Mouse (Mus musculus): Measurements from ENCODE around the gene 1700034J05Rik.

1700034J05Rik gene

DNA sequence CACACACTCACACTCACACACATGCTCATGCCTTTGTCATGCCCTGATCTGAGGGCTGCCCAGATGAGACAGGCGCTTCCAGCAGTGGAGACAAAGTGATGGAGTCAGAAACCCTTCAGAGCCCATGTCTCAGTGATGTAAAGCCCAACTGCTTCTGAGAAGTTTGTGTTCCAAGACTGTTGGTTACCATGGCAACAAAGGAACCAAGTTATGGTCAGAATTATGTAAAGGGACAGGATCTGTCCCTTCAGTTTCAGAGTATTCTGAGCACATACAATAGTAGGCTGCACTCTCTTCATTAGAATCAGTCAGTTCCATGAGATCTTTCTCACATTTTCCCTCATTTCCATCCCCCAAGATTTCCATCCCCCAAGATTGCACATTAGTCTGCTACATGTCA, at the start of gene 1700034J05Rik:
Gene 1700034J05Rik, minus strand, starts transcription at position 165 of the 400 bp plus-strand sequence.
- DNase-seq, result no peak

DNA sequence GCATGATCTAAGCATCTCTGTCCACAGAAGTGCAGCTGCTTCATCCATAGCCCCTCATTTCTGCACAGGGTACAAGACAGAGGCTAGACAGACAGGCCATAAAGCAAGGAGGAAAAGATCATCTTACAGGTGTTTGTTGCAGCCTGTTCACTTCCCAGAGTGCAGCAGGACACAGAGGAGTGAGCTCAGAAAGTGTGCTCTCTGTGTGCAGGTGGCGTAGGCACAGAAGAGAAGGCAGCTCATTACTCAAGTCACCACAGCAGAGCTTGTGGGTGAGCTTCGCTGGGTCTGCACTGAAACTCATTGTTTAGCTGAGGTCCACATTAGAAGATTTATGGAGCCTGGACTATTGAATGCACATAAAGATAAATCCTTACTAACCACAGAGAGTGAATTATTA, 45.5 kb upstream of the 1700034J05Rik start:
- DNase-seq, result no peak

DNA sequence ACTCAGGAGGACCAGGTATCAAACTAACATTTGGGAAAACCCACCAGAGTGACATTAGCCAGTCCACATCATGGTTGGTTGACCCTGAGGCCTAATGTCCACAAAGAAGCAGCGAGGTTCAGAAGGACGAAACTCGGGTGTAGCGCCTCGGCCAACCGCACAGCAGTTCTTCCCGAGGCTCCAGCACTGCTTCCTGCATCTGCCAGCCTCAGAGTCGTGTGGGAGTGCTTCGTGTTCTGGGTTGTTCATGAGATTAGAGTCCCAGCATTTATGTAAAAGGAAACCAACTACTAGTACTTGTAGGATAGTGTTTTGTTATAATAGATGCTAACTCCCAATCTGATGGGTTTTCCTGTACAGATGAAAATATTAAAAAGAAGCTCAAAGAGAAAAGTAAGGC, 45.1 kb upstream of the 1700034J05Rik start:
- DNase-seq, result no peak

DNA sequence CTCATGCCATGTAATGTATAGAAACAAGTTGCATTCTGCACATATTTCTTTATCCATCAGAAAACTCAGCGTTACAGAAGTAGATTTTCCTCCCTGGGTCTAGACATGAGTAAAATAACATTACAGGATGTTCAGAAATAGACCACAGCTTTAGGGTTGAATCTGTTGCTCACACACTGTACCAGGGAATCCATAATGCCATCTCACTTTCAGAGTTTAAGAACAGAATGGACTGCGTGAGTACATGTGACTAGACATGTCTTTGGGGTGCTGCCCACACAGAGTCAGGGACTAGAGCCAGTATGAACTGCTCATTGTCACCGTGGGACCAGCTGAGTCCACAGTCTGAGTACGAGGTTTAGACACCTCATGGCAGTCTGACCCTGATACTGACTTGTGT, 44.5 kb upstream of the 1700034J05Rik start:
- DNase-seq, result no peak

DNA sequence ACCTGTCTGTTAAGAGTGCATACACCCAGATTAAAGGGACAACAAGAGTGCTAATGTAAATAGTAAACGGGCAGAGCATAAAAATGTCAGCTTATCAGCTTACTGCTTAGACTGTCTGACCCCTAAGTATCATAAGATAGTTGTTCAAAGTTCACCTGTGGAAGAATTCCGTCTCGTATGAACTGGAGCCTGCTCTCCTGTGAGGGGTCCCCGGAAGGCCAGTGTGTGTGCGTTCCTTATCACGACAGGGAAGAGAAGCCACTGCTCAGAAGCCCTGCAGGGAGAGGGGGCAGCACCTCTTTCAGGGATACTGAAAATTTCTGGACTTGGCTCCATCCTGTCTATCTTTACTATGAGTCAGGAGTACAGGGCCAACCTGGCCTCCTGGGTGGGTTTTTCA, 42.8 kb upstream of the 1700034J05Rik start:
- no peak for DNase-seq

DNA sequence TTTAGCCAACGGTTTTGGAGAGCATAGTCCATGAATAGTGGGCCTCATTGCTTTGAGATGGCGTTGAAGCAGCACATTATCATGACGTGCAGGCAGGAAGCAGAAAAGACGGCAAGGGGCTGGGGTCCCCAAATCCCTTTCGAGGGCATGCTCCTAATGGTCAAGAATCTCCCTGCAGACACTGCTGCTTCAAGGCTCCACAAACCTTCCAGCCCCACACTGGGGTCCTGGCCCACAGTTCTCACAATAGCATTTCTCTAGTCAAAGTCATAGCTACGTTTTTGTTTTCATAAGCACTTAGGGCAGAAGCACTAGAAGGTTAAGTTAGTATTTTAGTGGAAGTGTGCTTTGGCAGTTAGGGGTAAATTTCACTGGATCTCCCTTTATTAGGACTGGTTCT, 41.7 kb upstream of the 1700034J05Rik start:
- DNase-seq, result no peak

DNA sequence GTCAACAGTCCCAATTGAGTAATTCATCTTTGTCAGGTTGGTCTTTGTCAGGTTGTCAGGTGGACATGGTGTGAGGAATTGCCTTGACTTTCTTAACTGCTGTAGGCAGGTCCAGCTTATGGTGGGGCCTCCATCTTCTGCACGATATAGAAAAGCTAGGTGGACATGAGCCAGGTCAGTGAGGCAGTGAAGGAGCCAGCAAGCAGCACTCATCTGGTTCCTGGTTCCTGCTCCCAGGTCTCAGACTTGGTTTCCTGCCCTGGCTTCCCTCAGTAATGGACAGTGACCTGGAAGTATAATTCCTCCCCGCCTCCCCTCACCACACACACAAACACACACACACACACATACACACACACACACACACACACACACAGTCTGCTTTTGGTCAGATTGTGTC, 41.2 kb upstream of the 1700034J05Rik start:
- no peak for DNase-seq

DNA sequence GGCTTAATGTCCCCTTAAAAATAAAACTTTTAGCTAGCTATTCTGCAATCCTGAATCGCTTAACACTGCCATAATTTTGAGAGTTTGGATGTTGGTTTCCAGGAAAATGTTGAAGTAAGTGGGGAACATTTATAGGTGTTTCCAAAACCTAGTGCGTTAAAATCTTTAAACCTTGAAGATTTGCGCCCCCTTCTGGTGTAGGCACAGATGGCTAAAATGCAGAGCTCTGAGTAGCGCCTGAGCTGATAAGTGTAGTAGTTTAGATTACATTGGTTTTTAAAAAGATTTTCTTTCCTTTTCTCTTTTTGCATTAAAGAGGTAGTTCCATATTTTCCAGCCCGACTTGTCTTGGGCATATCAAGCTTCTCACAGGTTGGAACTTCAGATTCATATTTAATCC, 40.0 kb upstream of the 1700034J05Rik start:
- DNase-seq, result peak; percentile 60 to 82

DNA sequence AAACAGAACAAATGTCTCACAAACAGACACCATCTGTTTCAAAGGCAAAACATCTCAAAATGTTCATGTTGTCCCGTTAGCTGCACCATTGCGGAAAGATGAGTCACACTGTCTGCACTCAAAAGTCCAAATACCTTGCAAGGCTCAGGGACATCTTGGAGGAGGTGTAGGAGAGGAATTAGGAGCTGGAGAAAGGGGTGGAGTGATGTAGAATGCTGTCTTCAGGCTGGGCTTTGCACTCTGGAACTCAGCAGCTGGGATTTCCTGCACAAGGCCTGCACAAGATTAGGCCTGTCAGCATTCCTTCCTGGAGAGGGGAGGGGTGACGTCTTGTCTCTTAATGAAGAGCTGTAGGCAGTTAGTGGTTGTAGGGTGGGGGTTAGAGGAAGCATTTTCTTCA, 30.3 kb upstream of the 1700034J05Rik start:
- no peak for DNase-seq

DNA sequence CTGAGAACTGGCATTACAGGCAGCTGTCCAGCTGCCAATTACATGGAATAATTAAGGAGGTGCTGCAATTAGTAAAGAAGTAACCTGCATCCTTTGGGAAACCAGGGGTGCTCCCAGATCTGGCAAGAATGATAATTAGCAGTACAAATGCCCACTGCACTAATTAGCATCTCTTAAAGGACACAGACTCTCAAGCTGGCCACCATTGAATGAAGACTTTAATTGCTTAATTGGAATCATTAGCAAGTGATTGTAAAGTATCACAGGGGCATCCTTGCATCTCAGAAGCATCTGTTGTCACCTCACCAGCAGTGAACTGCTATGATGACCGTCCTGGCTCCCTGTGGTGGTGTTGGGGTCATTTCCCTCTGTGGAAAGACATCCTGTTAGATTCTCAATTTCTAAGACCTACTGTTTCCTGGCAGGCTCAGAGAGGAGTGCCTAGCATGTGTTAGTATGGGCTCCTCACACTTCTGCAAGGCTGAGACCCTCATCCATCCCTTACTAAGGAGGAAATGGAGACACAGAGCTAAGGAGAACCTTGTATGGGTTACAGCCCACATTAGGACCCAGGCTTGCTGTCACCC, 27.1 kb upstream of the 1700034J05Rik start:
- DNase-seq, result no peak

DNA sequence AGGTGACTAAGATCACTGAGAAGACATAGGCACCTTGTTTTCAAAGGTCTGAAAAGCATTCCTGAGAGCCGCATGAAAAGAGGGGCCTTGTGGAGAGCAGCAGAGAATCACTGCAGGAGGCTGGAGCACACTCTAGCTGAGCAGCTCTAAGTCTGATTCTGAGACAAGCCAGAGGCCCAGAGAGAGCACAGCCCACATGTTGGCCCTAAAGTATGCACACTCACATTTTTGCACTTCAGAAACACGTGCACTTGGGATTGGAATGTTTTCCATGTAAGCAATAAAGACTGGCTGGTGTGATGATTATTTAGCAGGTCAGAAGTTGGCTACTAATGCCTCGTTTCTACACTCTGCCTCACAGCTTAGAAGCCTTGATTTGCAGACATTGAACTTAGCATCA, 25.7 kb upstream of the 1700034J05Rik start:
- peak; percentile 29 to 66 for DNase-seq

DNA sequence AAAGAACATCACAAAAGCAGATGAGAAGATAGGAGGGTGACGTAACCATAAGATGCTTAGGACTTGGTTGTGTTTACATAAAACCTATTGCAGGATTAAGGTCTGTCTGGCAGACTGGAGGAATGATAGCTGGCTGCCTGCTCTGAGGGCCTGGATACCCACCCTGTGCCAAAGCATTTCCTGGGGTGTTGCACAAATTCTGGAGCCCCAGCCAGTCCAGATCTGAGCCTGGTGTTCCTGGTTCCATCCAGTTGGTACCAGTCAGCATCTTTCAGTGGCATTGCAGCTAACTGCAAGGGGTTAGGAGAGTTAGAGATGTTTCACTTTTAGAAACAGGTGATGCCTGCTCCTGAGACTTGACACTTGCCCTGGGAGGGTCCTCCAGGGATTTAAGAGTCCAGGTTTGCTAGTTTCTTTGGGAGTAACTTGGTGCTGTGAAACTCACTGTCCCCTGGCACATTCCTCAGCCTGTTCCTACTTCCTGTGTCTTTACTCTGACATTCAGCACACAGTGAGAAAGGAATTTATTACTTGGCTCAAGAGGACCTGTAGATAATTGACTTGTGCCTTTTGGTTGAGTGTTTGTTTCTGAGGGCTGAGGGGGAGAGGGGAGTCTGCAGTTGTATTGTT, 25.0 kb upstream of the 1700034J05Rik start:
- peak; percentile 56 to 65 for DNase-seq

DNA sequence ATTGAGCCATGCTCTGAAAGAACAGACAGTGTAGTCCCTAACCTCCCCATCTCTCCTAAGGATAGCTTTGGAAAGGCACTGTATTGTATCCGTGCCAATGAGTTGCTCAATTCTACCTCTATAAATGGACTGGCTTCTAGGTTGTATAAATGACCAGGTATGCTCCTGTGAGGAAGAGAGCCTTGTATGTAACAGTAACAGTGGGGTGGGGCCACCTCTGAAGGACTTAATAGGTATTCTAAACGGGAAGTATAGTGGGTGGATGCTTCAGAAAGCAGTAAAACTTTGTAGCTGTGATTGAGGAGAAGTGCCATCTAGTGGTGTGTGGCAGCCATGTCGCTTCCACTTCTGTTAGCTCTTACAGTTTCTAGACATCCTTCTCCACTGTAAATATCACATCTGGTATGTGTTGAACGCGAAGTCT, 24.5 kb upstream of the 1700034J05Rik start:
- peak; percentile 38 to 54 for DNase-seq

DNA sequence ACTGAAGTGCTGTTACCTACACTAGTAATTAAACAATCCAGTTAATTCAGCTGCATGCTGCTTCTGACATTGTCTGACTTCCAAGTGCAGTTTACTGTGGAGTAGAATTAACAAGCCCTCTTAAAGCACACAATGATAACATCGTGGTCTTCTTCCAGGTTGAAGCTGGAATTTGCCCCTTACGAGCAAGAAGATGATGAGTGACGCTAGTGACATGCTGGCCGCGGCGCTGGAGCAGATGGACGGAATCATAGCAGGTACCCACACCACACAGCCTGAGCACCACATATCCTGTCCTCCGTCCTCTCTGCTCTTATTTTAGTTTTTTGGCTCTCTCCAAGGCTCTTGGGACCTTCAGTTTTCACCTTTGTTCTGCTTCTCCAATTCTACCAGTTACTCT, 22.2 kb upstream of the 1700034J05Rik start:
- DNase-seq, result no peak

DNA sequence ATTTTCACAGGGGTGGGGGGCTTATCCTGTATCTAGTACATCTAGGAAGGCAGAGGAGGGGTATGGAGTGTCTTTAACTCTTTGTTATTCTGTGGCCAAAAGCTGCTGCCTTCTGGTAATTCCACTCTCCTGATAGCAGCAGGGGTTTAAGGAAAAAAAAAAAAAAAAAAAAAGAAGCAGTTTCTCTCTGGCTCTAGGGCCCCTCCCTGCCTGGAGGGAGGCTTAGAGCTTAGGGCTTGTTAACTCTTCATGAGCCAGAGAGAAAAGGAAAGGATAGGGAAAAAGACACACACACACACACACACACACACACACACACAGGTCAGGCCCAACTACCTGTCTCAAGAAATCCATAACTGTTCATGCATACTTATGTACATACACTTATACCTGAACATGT, 19.6 kb upstream of the 1700034J05Rik start:
- DNase-seq, result no peak

DNA sequence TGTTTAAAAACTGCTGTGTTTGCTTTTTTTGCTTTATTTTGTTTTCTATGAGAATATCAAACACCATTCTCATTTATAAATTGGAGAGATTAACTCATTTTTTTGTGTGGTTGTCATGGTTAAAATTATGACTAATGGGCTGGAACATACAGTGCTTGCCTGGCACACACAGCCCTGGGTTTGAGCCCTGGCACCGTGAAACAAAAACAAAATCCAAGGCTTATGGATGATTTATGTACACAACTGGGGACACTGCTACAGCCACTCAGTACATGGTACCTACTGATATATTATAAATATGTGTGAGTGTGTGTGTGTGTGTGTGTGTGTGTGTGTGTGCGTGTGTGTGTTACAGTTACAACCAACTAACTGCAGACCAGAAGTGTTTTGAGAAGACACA, 19.2 kb upstream of the 1700034J05Rik start:
- DNase-seq, result no peak

DNA sequence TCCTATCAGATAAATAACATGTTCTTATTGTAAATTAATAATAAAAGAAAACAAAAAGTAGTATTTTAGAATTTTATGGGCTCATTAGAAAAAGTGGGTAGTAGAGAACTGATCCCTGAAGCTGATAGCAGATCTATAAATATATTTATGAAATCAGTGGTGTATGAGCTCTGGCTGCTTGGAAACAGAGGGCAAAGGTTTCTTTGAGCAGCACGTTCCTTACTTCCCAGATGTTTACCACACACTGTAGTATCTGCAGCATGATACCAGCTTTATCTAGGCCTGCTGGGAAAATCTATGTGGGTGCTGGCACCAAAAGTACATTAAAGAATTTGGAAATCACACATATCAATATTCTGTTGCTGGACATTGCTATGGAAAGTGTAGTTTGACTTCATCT, 18.5 kb upstream of the 1700034J05Rik start:
- DNase-seq, result no peak

DNA sequence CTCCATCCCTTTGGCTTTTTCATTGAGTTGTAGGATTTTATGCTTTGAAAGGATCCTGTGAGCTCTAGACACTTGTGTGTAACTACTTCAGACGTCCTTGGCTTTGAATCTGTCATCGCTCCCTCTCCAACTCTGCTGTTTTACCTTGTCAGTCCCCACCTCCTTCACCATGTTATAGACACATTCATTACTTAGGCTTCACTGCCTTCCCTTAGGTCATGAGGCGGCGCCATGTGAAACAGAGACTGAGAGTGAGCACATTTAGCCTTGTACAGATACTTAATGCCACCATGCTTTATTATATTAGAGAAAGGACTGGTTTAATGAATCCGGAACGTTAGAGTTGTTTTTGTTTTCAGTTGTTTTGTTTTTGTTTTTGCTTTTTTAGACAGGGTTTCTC, 17.8 kb upstream of the 1700034J05Rik start:
- DNase-seq, result no peak

DNA sequence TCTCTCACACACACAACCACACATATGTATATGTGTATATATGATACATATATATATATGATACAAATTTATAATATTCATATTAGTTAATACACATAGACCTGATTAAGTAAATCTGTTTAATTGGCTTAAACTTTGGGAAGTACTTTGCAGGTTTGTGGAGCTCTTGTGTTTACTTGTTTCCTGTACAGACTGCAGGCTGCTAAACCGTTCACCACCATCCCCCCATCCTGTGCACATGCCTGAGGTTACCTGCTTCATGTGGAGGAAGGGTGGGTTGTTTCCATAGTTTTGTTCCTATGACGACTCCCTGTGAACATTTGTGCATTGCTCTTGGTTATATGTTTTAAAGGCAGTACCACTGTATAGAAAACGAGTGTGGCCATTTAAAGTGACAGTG, 17.1 kb upstream of the 1700034J05Rik start:
- DNase-seq, result no peak

DNA sequence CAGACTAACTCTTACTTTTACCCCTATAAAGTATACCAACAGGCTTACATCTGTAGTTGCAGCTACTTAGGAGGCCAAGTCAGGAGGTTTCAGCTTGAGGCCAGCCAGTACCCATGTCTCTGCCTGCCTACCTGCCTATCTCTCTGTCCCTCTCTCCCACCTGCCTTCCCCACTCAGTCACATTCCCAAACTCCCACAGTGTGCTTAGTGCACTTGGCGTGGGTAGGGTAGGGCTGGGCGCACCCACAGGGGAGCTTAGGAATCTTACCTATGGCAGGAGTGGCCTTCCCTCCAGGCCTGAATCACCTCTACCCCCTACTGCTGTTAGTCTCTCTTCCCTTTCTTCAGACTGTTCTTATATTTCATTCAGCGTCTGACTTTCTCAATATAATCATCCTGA, 16.6 kb upstream of the 1700034J05Rik start:
- no peak for DNase-seq

DNA sequence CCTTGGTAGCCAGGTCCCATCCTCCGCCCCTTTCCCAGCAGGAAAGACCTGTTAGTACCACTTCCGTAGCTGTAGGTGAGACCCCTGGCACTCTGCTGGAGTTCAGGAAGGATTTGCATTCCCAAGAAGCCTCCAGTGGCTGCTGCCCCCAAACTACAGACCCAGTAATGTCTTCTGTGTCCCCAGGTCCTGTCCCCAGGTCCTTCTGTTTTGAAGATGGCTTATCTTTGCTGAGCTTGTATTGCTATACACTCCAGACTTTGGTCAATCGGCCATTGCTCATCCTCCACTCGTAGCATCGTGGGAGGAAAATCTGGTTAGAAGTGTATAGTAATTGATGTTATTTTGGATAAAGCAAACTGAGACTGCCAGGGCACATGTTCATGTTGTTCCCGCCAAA, 13.6 kb upstream of the 1700034J05Rik start:
- no peak for DNase-seq

DNA sequence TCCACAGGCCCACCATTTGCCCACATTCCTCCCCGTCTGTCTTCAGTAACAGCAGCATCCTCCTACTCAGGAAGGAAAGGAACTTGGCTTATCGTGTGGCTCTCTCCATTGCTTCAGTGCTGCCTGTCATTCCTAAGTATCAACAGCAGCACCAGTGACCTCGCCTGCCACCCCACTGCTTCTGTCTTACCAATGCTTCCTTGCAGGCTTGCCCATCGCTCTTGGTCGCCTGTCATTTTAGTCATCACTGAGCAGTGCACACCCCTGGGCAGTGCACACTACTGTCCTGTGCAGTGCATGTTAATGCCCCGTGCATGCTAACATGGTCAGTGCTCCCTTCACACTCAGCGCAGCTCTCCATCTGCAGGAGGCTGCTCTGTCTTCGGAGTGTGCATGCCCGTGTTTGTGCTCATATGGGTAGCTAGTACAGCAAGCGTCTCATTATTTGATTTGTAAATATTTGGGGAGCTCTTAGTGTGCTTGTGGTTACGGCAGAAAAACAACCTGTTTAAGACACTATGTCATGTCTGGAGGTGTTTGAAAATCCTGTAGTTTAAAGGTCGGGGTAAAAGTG, 12.3 kb upstream of the 1700034J05Rik start:
- DNase-seq, result peak in 1 of 2 experiments; percentile 29

DNA sequence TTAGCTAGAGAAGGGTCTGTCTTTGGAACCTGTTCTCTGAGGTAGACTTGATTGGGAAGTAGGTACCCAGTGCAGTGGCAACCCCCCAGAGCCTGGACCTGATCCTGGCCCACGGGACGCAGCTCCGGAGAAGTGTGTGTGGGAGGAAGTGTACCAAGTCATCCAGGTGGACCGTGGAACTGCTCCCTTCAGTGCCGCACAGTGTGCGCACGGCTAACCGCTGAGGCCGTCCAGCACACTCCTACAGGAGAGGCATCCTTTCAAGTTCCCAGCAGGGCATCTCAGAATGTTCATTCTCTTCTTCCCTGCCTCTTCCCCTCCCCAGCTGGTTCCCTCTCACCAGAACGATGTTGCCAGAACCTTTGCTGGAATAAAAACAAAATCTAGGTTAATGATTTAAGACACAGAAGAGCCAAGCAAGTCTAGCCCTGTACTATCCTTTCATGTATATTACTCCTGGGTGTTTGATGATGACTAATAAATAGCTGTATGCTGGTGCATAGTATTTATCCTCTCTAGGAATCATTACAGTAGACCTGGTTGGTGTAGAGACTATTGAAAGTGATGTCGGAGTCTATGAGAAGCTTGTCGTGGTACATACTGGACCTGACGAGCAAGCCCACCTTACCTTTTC, 11.0 kb upstream of the 1700034J05Rik start:
- no peak for DNase-seq
